Mouse (Mus musculus): ENCODE measurements at regions not wholly inside any gene's neighbourhood (a gene's known extent, or its start where the extent isn't known, plus 50 kb on each side); places are given as distances from the start of the nearest gene placed in this dataset.

DNA sequence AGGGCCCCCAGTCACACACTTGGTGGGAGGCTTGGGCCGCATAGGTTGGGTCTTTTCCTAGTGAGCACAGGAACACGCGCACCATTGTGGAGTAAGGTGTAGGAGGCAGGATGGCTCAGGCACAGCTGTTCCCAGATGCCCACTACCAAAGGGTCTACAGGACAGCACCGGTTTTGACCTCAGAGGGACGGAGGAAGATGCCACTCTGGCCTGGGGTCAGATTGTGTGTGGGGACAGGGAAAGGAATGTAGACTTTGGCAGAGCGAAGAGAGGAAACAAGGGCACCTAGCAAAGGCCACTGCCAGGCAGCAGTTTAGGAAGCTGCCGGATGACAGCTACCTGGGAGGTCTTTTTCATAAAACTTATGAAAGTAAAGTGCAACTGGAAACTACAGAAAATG lies 73.5 kb upstream of the Slc25a13 start:
- WGBS = 90% methylated on average over 7 of the region's 7 CpGs
- DNase-seq (ENCODE audit: low spot score) (no peak), ATAC-seq (ENCODE audit: insufficient read depth, low FRiP score, low TSS enrichment) (peak; percentile 23; the same call in 1 of the 2 replicates)
- H3K27me3 ChIP-seq (ENCODE audit: control insufficient read depth, insufficient read depth, low read length) = no peaks in the 10 kb centered on the region
- H3K4me2 ChIP-seq (ENCODE audit: low read depth) = no peak overlapping the region
- H3K27ac ChIP-seq (ENCODE audit: low read depth, low read length) = no peak overlapping the region
- no peaks in the 10 kb centered on the region for H3K4me1 ChIP-seq (ENCODE audit: control insufficient read depth, insufficient read depth, low read length)
- H3K4me3 ChIP-seq (ENCODE audit: low read depth, low read length) = no peak overlapping the region
- H3K36me3 ChIP-seq (ENCODE audit: control insufficient read depth, insufficient read depth, low read length) = no peaks in the 10 kb centered on the region
- no peak overlapping the region for H3K9ac ChIP-seq (ENCODE audit: low read length)
- H3K9me3 ChIP-seq (ENCODE audit: control insufficient read depth, low read length) = no peaks in the 10 kb centered on the region

DNA sequence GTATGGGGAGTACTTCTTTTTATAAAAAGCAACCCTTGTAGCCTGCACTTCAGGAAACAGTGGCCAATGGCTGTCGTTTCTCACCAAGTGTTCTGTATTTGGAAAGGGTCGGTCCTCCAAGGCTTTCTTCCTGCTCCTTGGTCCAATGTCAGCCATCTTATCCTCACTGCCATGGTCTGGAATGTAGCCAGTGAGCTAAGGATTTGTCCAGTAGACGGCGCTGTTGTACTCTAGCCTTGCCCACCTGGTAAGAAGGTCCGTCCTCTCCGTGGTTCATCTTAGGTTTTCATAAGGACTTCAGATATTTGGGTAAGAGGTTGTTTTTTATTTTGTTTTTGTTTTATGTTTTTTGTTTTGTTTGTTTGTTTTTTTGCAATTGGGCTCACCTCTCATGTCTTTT lies 72.8 kb upstream of the Slc25a13 start:
- 30% methylated on average over 6 of the region's 6 CpGs for WGBS
- H3K27me3 ChIP-seq (ENCODE audit: control insufficient read depth, insufficient read depth, low read length) = no peaks in the 10 kb centered on the region
- H3K9me3 ChIP-seq (ENCODE audit: control insufficient read depth, low read length) = no peaks in the 10 kb centered on the region
- H3K36me3 ChIP-seq (ENCODE audit: control insufficient read depth, insufficient read depth, low read length) = no peaks in the 10 kb centered on the region
- no peaks in the 10 kb centered on the region for H3K4me1 ChIP-seq (ENCODE audit: control insufficient read depth, insufficient read depth, low read length)
- no peak overlapping the region for H3K27ac ChIP-seq (ENCODE audit: low read depth, low read length)
- H3K4me2 ChIP-seq (ENCODE audit: low read depth) = no peak overlapping the region
- H3K9ac ChIP-seq (ENCODE audit: low read length) = no peak overlapping the region
- no peak overlapping the region for H3K4me3 ChIP-seq (ENCODE audit: low read depth, low read length)
- ATAC-seq (ENCODE audit: insufficient read depth, low FRiP score, low TSS enrichment) (peak; percentile 74), DNase-seq (ENCODE audit: low spot score) (peak; percentile 77)

DNA sequence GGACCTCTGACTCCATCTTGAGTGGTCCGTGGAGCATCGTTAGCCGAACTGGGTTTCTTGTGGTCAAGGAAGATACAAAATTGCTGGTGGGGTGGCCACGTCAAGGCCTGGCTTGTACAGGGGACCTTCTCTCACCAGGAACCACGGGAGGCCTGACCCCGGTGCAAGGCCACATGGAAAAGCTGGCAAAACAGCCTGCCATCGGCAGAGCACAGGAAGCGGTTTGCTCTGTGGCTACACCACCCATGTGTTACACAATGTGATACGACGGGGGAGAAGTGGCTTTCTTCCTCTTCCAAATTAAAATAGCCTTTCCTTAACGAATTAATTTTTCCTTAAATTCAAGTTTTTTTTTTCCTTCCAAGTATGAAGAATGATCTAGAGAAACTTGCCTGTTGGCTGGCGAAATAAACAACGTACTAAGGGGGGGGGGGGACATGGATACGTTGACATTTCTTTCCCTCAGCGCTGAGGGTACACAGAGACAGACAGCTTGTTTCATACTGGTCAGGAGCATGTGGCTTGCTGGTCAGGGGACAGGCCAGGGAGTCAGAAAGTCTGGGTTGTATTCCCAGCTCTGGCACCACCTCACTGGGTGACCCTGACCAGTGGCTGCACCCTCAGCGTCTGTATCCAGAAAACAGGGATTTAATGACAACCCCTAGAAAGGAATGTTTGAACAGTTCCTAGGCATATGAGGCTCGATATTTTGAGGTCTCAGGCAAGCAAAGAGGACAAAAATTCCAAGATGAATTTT lies 64.0 kb upstream of the Slc25a13 start:
- ATAC-seq (ENCODE audit: insufficient read depth, low FRiP score, low TSS enrichment) = no peak
- no peak overlapping the region for H3K9ac ChIP-seq (ENCODE audit: low read length)
- H3K4me1 ChIP-seq (ENCODE audit: control insufficient read depth, insufficient read depth, low read length) = no peaks in the 10 kb centered on the region
- no peak overlapping the region for H3K27ac ChIP-seq (ENCODE audit: low read depth, low read length)
- no peak overlapping the region for H3K4me2 ChIP-seq (ENCODE audit: low read depth)
- H3K9me3 ChIP-seq (ENCODE audit: control insufficient read depth, low read length) = no peaks in the 10 kb centered on the region
- H3K36me3 ChIP-seq (ENCODE audit: control insufficient read depth, insufficient read depth, low read length) = no peaks in the 10 kb centered on the region
- 87% methylated on average over 17 of the region's 17 CpGs for WGBS
- no peak for DNase-seq (ENCODE audit: low spot score)
- H3K27me3 ChIP-seq (ENCODE audit: control insufficient read depth, insufficient read depth, low read length) = no peaks in the 10 kb centered on the region
- H3K4me3 ChIP-seq (ENCODE audit: low read depth, low read length) = no peak overlapping the region

DNA sequence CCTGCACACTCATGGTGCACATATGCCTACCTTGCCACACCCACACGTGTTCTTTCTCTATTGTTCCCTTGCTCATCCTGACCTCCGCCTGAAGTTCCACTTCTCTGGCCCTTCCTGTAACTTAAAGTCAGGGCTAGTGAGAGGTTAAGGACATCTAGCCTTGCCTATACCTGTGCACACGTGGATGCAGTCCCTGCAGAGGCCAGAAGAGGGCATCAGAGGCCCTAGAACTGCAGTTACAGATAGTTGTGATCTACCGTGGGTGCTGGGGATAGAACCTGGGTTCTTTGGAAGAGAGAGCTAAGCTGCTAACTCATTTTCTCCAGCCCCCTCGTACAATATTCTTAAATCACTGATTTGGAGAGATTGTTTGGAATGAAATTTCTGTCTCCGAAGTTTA lies 62.7 kb upstream of the Slc25a13 start:
- ATAC-seq (ENCODE audit: insufficient read depth, low FRiP score, low TSS enrichment) = no peak
- Histone ChIP-seq H3K27ac (ENCODE audit: low read depth, low read length) (no peak overlapping the region), H3K9me3 (ENCODE audit: control insufficient read depth, low read length) (no peaks in the 10 kb centered on the region), H3K36me3 (ENCODE audit: control insufficient read depth, insufficient read depth, low read length) (no peaks in the 10 kb centered on the region), H3K4me1 (ENCODE audit: control insufficient read depth, insufficient read depth, low read length) (no peaks in the 10 kb centered on the region), H3K4me2 (ENCODE audit: low read depth) (no peak overlapping the region), H3K4me3 (ENCODE audit: low read depth, low read length) (no peak overlapping the region), H3K27me3 (ENCODE audit: control insufficient read depth, insufficient read depth, low read length) (no peaks in the 10 kb centered on the region), H3K9ac (ENCODE audit: low read length) (no peak overlapping the region)
- 78% methylated on average over 6 of the region's 6 CpGs for whole genome bisulfite sequencing
- no peak for DNase-seq (ENCODE audit: low spot score)

DNA sequence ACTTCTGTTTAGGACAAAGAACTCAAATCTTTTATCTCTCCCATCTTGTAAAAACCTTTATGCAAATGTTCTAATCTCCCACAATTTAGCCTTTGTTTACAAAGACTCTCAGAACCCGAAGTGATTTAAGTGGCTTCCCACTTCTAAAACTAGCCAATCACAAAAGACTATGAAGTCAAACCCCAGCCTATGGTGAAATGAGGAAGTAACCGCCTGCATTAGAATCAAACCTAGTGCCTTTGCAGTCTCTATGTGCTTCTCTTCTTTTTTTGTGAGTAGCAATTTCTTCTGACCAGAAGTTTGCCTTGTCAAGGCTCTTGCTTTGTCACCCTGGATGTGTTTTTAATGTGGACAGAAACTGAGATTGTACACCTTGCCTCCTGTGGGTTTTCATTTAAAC lies 53.6 kb upstream of the Slc25a13 start:
- H3K27ac ChIP-seq (ENCODE audit: low read depth, low read length) = no peak overlapping the region
- H3K9ac ChIP-seq (ENCODE audit: low read length) = no peak overlapping the region
- ATAC-seq (ENCODE audit: insufficient read depth, low FRiP score, low TSS enrichment) (no peak), DNase-seq (ENCODE audit: low spot score) (no peak)
- 60% methylated on average over 2 of the region's 2 CpGs for WGBS
- H3K36me3 ChIP-seq (ENCODE audit: control insufficient read depth, insufficient read depth, low read length) = no peaks in the 10 kb centered on the region
- no peaks in the 10 kb centered on the region for H3K9me3 ChIP-seq (ENCODE audit: control insufficient read depth, low read length)
- H3K4me3 ChIP-seq (ENCODE audit: low read depth, low read length) = no peak overlapping the region
- H3K4me2 ChIP-seq (ENCODE audit: low read depth) = no peak overlapping the region
- no peaks in the 10 kb centered on the region for H3K27me3 ChIP-seq (ENCODE audit: control insufficient read depth, insufficient read depth, low read length)
- H3K4me1 ChIP-seq (ENCODE audit: control insufficient read depth, insufficient read depth, low read length) = no peaks in the 10 kb centered on the region
